Mouse (Mus musculus): ENCODE data around the gene Ror1. TPM values are rescaled to one million over a fixed set of nuclear protein-coding genes. Genes with fewer than 3 reads are reported as not detected.

Gene Ror1
- polyA plus RNA-seq, 1 experiment = 0.27 TPM

DNA sequence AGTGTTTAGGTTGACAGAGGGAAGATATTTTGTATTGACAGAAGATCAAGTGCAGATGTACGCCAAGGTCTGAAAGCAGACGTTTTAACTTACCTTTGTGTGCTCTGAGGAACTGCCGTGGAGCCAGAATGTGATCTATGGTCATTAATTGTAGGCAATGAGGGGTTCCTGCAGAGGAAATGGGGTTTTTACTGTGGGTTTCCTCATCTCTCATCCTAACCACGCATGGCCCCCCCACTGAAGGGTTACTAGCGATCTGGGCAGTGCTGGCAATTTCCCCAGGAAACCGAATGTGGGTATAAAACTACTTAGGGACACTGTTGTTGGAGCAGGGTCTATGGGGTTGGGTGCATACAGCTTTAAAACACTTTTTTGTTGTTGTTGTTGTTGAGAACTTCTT lies 25.5 kb upstream of the Ror1 start:
- H3K9ac ChIP-seq (ENCODE audit: low read depth, poor library complexity, severe bottlenecking) = no peak overlapping the region
- no peak overlapping the region for H3K27ac ChIP-seq (ENCODE audit: insufficient read depth, low read length)
- TF ChIP-seq POLR2A (IDR thresholded peaks at IDR 0.05; ENCODE audit: insufficient read depth, low read length) = no peak
- TF ChIP-seq CTCF (IDR thresholded peaks at IDR 0.05; ENCODE audit: low read depth, low read length) = no peak
- TF ChIP-seq EP300 (IDR thresholded peaks at IDR 0.05; ENCODE audit: insufficient read depth, low read depth, low read length) = no peak
- H3K4me1 ChIP-seq (ENCODE audit: control insufficient read depth, insufficient read depth, low read length) = no peaks in the 10 kb centered on the region
- no peaks in the 10 kb centered on the region for H3K9me3 ChIP-seq (replicated peaks; ENCODE audit: control insufficient read depth, insufficient read depth, low read length, poor library complexity, severe bottlenecking)
- H3K4me3 ChIP-seq (ENCODE audit: low read depth, low read length) = no peak overlapping the region
- H3K27me3 ChIP-seq (ENCODE audit: control insufficient read depth, insufficient read depth, low read length, poor library complexity, severe bottlenecking) = peaks cover 1% of the 10 kb centered on the region; the same call in 1 of the 2 replicates
- no peaks in the 10 kb centered on the region for H3K36me3 ChIP-seq (ENCODE audit: control insufficient read depth, insufficient read depth, low read length, poor library complexity, severe bottlenecking)

DNA sequence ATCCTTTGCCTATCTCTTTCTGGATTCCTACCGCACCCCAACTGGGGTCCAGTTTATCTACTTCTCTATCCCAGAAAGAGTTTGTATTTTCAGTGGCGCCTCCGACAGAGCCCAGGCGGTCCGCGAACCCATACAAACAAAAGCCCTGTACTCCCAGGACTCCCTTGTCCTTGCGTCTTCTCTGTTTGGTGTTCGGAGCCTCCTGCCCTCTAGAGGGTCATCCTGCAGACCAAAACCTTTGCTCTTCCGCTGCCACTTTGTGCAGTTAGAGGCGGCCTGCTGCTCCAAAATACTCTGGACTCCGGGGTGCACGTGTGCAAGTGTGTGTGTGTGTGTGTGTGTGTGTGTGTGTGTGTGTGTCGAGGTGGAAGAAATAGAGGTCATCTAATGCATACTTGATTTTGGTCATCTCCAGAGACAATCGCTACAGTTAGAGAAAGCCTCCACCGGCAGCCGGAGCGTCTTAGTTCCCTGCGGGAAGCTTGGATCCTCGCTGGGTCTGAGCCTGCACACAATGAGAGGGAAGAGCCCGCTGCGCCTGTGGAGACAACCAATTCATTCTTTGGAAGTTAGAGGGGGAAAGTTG lies 1.1 kb downstream of the Ror1 start:
- H3K36me3 ChIP-seq (ENCODE audit: control insufficient read depth, insufficient read depth, low read length, poor library complexity, severe bottlenecking) = no peaks in the 10 kb centered on the region
- TF ChIP-seq CTCF (IDR thresholded peaks at IDR 0.05; ENCODE audit: low read depth, low read length) (no peak), POLR2A (IDR thresholded peaks at IDR 0.05; ENCODE audit: insufficient read depth, low read length) (no peak), EP300 (IDR thresholded peaks at IDR 0.05; ENCODE audit: insufficient read depth, low read depth, low read length) (no peak)
- no peak overlapping the region for H3K27ac ChIP-seq (ENCODE audit: insufficient read depth, low read length)
- H3K9me3 ChIP-seq (replicated peaks; ENCODE audit: control insufficient read depth, insufficient read depth, low read length, poor library complexity, severe bottlenecking) = no peaks in the 10 kb centered on the region; the same call in 1 of the 2 replicates
- peak overlapping the region; percentile 96 for H3K4me3 ChIP-seq (ENCODE audit: low read depth, low read length)
- peaks cover 5% of the 10 kb centered on the region for H3K27me3 ChIP-seq (ENCODE audit: control insufficient read depth, insufficient read depth, low read length, poor library complexity, severe bottlenecking)
- H3K9ac ChIP-seq (ENCODE audit: low read depth, poor library complexity, severe bottlenecking) = peak overlapping the region; percentile 36; the same call in 1 of the 2 replicates
- peaks cover 2% of the 10 kb centered on the region for H3K4me1 ChIP-seq (ENCODE audit: control insufficient read depth, insufficient read depth, low read length)

DNA sequence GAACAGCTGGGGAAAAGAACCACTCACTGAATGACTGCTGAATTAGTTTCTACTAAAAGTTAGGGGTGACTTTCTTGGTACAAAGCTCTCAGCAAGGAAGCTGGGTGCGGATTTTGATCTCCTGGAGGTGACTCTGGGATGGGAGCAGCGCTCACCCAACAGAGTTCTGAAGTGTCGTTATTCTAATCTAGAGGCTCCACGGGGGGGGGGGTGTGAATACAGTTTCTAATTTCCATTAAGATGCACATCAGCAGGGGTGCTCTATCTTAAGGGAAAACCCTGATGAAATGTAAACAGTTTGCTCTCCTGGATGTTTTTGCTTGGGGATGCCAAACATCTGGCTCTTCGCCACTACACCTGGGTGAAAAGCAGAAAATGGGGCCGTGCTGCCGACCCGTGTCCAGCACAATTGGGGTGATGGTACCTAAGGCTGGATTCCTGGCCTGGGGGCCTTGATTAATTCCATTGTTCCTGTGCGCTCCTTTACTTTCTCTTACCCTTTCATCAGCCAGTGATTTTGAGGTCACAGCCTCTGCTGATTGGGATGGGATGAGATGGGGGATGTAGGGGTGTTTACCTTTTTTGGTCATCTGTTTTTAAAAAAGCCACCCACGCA lies 1.9 kb downstream of the Ror1 start:
- Histone ChIP-seq H3K9ac (ENCODE audit: low read depth, poor library complexity, severe bottlenecking) (no peak overlapping the region), H3K4me3 (ENCODE audit: low read depth, low read length) (no peak overlapping the region), H3K36me3 (ENCODE audit: control insufficient read depth, insufficient read depth, low read length, poor library complexity, severe bottlenecking) (no peaks in the 10 kb centered on the region), H3K4me1 (ENCODE audit: control insufficient read depth, insufficient read depth, low read length) (peaks cover 2% of the 10 kb centered on the region), H3K27ac (ENCODE audit: insufficient read depth, low read length) (no peak overlapping the region), H3K27me3 (ENCODE audit: control insufficient read depth, insufficient read depth, low read length, poor library complexity, severe bottlenecking) (peaks cover 5% of the 10 kb centered on the region), H3K9me3 (replicated peaks; ENCODE audit: control insufficient read depth, insufficient read depth, low read length, poor library complexity, severe bottlenecking) (no peaks in the 10 kb centered on the region; the same call in 1 of the 2 replicates)
- peak; percentile 75 for TF ChIP-seq EP300 (IDR thresholded peaks at IDR 0.05; ENCODE audit: insufficient read depth, low read depth, low read length)
- TF ChIP-seq POLR2A (IDR thresholded peaks at IDR 0.05; ENCODE audit: insufficient read depth, low read length) = no peak
- no peak for TF ChIP-seq CTCF (IDR thresholded peaks at IDR 0.05; ENCODE audit: low read depth, low read length)

DNA sequence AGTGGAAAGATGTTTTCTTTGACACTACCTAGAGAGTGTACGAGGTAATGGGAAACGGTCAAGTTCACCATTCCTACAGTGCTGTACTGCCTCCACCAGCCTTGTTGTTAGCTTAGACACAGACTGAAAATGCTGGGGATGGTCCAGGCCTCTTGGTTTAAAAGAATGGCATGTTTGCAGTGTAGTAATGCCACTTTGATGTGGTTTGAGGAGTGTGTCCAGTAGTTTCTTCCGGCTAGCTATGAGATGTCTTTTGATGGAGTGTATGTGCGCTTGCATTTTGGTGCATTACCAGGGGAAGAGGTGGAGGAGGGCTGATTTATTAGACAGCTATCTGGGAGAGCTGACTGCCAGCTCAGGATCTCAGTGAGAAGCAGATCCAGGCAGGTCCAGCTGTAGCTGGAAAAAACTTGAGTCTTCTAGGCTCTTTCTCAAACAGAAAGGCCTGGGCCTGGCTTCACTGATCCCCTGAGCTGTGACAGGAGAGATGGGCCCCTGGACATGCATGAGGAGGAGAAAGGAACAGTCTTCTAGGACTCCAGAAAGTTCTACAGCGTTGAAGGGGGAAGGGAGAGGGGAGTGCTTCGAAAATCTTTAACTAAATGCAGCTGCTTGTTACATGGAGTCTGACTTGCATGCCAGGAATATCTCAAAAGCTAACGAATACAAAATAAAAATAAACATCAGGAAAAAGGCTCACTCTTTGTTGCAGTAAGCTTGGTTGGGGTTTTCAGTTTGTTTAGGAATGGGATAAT lies 5.7 kb downstream of the Ror1 start:
- H3K27ac ChIP-seq (ENCODE audit: insufficient read depth, low read length) = no peak overlapping the region
- H3K4me1 ChIP-seq (ENCODE audit: control insufficient read depth, insufficient read depth, low read length) = peaks cover 2% of the 10 kb centered on the region

DNA sequence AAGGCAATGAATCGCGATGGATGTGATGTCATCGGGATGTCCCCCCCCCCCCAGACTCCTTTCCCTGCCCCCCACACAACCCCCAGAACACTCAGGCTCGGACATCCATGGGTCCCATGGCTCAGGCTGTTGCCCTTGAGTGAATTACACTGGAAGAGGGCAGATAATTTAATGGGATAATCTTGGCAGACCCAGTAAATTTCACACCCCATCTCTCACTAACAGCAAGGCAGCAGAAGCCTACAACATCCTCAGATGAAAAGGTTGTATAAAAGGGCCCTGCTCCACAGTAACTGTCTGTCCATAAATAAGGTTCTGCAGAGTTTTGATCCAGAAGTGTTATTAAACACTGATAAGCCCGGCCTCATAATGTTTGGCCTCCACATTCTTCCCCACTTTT lies 6.3 kb downstream of the Ror1 start:
- Histone ChIP-seq H3K27me3 (ENCODE audit: control insufficient read depth, insufficient read depth, low read length, poor library complexity, severe bottlenecking) (peaks cover 3% of the 10 kb centered on the region), H3K9me3 (replicated peaks; ENCODE audit: control insufficient read depth, insufficient read depth, low read length, poor library complexity, severe bottlenecking) (no peaks in the 10 kb centered on the region; the same call in 1 of the 2 replicates), H3K9ac (ENCODE audit: low read depth, poor library complexity, severe bottlenecking) (no peak overlapping the region), H3K36me3 (ENCODE audit: control insufficient read depth, insufficient read depth, low read length, poor library complexity, severe bottlenecking) (no peaks in the 10 kb centered on the region), H3K27ac (ENCODE audit: insufficient read depth, low read length) (no peak overlapping the region), H3K4me3 (ENCODE audit: low read depth, low read length) (no peak overlapping the region), H3K4me1 (ENCODE audit: control insufficient read depth, insufficient read depth, low read length) (peaks cover 2% of the 10 kb centered on the region)
- TF ChIP-seq POLR2A (IDR thresholded peaks at IDR 0.05; ENCODE audit: insufficient read depth, low read length) (no peak), EP300 (IDR thresholded peaks at IDR 0.05; ENCODE audit: insufficient read depth, low read depth, low read length) (no peak), CTCF (IDR thresholded peaks at IDR 0.05; ENCODE audit: low read depth, low read length) (no peak)

More for the DNA sequence above, 5.7 kb downstream of the Ror1 start:
- no peak overlapping the region for H3K9ac ChIP-seq (ENCODE audit: low read depth, poor library complexity, severe bottlenecking)
- no peak overlapping the region for H3K4me3 ChIP-seq (ENCODE audit: low read depth, low read length)
- peaks cover 3% of the 10 kb centered on the region for H3K27me3 ChIP-seq (ENCODE audit: control insufficient read depth, insufficient read depth, low read length, poor library complexity, severe bottlenecking)
- no peaks in the 10 kb centered on the region for H3K36me3 ChIP-seq (ENCODE audit: control insufficient read depth, insufficient read depth, low read length, poor library complexity, severe bottlenecking)
- no peaks in the 10 kb centered on the region; the same call in 1 of the 2 replicates for H3K9me3 ChIP-seq (replicated peaks; ENCODE audit: control insufficient read depth, insufficient read depth, low read length, poor library complexity, severe bottlenecking)
- TF ChIP-seq CTCF (IDR thresholded peaks at IDR 0.05; ENCODE audit: low read depth, low read length) (no peak), EP300 (IDR thresholded peaks at IDR 0.05; ENCODE audit: insufficient read depth, low read depth, low read length) (no peak), POLR2A (IDR thresholded peaks at IDR 0.05; ENCODE audit: insufficient read depth, low read length) (no peak)
